Mouse (Mus musculus) heart, embryonic 16.5 days (tissue): ENCODE results near the gene Rhox3c. TPM values are rescaled to one million over a fixed set of nuclear protein-coding genes. Genes with fewer than 3 reads are reported as not detected.
"Not testable (repeated sequence)": the region's sequence is repeated elsewhere in the genome, so short reads cannot be mapped to it uniquely, and the experiment has no call there.

Source experiments
- ATAC-seq: fragments of 200-750 bp; cut with Nextera tagmentation; replicated peaks from 2 replicates; pipeline ENCODE4 v1.8.0; 2017; ENCODE audit warnings: moderate number of reproducible peaks; ENCODE audit not compliant: insufficient read depth, low FRiP score; ENCODE audit errors: extremely low read depth
- H3K27ac ChIP-seq: fragments of 300-500 bp; sonication (generic); 2 replicates; pipeline ENCODE4 v1.5.1; 2014; ENCODE audit warnings: mild to moderate bottlenecking, low read length, control low read depth, moderate library complexity
- H3K27me3 ChIP-seq: fragments of 300-500 bp; sonication (generic); 2 replicates; pipeline ENCODE4 v1.6.1; 2014; ENCODE audit warnings: low read length, mixed read lengths; ENCODE audit not compliant: control insufficient read depth, insufficient read depth
- H3K36me3 ChIP-seq: fragments of 300-500 bp; sonication (generic); 2 replicates; pipeline ENCODE4 v1.6.1; 2014; ENCODE audit not compliant: control insufficient read depth, insufficient read depth
- H3K4me1 ChIP-seq: fragments of 300-500 bp; sonication (generic); 2 replicates; pipeline ENCODE4 v1.6.1; 2014; ENCODE audit warnings: low read length, mixed read lengths; ENCODE audit not compliant: control insufficient read depth, insufficient read depth
- H3K4me2 ChIP-seq: fragments of 300-500 bp; sonication (generic); 2 replicates; pipeline ENCODE4 v1.6.1; 2014; ENCODE audit warnings: low read depth, mild to moderate bottlenecking, control low read depth, low read length
- H3K4me3 ChIP-seq: fragments of 300-500 bp; sonication (generic); 2 replicates; pipeline ENCODE4 v1.5.1; 2014; ENCODE audit warnings: mild to moderate bottlenecking, control low read depth, low read length
- H3K9ac ChIP-seq: fragments of 300-500 bp; sonication (generic); 2 replicates; pipeline ENCODE4 v1.6.1; 2014; ENCODE audit warnings: low read length, control low read depth
- H3K9me3 ChIP-seq: fragments of 300-500 bp; sonication (generic); replicated peaks from 2 replicates; pipeline ENCODE4 v1.6.1; 2016; ENCODE audit warnings: low read length; ENCODE audit not compliant: control insufficient read depth
- WGBS: fragments of 180-500 bp; shearing (Covaris S2); extraction: QIAGEN DNeasy Blood & Tissue Kit; methylation state at CpG from one replicate; pipeline ENCODE4 v1.1.7; 2014; 5-methylcytosine and 5-hydroxymethylcytosine counted together
- polyA plus RNA-seq: library from polyadenylated mRNA; unstranded; fragments of >200 nt; fragmentation: Nextera tagmentation; extraction: Ambion mirVana; gene quantifications from 2 replicates; pipeline ENCODE4 v1.2.1, GENCODE M21; 2015

The Rhox3c gene
- not detected in 2 replicates for polyA plus RNA-seq

- 100% methylated on average over 3 of the region's 4 CpGs for WGBS
- H3K27me3 ChIP-seq, ATAC-seq, H3K27ac ChIP-seq, H3K4me2 ChIP-seq, H3K4me1 ChIP-seq, H3K9me3 ChIP-seq, H3K36me3 ChIP-seq, H3K4me3 ChIP-seq, H3K9ac ChIP-seq: not testable (repeated sequence)
Observed at GRCm38 (mm10) chrX:37458285-37458684, at the start of gene Rhox3c. TSS of gene Rhox3c (plus strand) at chrX:37458585.

GRCm38 (mm10) chrX:37411767-37412166, 46.6 kb upstream of the Rhox3c start, which contains the start of gene Rhox2b:
TSS of gene Rhox2b (plus strand) at chrX:37412067.
- ATAC-seq, H3K27me3 ChIP-seq, H3K4me2 ChIP-seq, H3K9me3 ChIP-seq, H3K36me3 ChIP-seq, H3K4me3 ChIP-seq, H3K9ac ChIP-seq, H3K27ac ChIP-seq, H3K4me1 ChIP-seq: not testable (repeated sequence)
- no CpG with 5 or more reads among the region's 9 CpGs for WGBS

DNA sequence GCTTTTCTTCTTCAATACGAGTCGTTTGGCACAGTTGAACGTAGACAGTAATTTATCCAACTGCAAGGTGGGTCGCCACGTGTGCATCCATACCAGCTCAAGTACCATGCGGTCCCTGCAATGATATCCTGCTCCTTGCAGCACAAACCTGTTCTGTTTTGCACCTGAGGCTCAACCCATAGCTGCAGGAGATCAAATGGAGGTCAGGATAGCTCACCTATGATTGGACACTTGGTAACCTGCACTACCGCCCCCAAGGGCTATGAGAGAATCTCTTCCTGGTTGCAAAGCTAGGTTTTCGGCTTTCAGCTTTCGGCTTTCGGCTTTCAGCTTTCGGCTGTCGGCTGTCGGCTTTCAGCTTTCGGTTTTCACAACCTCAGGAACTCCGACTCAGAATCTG, 26.2 kb upstream of the Rhox3c start, which contains the start of gene Rhox4b:
Gene Rhox4b, plus strand, starts transcription at position 301 of the 400 bp plus-strand sequence.
- H3K4me2 ChIP-seq, H3K4me3 ChIP-seq, H3K36me3 ChIP-seq, H3K9ac ChIP-seq, H3K27me3 ChIP-seq, H3K4me1 ChIP-seq, H3K27ac ChIP-seq, H3K9me3 ChIP-seq, ATAC-seq: not testable (repeated sequence)
- WGBS = 85% methylated on average over 13 of the region's 15 CpGs

GRCm38 (mm10) chrX:37453380-37453779, 5.0 kb upstream of the Rhox3c start, which contains the start of gene Rhox2c:
TSS of gene Rhox2c (plus strand) at chrX:37453680.
- ATAC-seq = not testable (repeated sequence)
- 94% methylated on average over 7 of the region's 10 CpGs for WGBS

GRCm38 (mm10) chrX:37480037-37480436, 21.7 kb downstream of the Rhox3c start, which contains the start of gene Rhox4c:
TSS of gene Rhox4c (plus strand) at chrX:37480337.
- H3K36me3 ChIP-seq, H3K27ac ChIP-seq, H3K27me3 ChIP-seq, H3K4me1 ChIP-seq, H3K9me3 ChIP-seq, H3K4me2 ChIP-seq, ATAC-seq, H3K4me3 ChIP-seq, H3K9ac ChIP-seq: not testable (repeated sequence)
- WGBS = 91% methylated on average over 14 of the region's 14 CpGs

More at GRCm38 (mm10) chrX:37453380-37453779, 5.0 kb upstream of the Rhox3c start, which contains the start of gene Rhox2c:
- H3K4me2 ChIP-seq, H3K4me1 ChIP-seq, H3K27me3 ChIP-seq, H3K36me3 ChIP-seq, H3K9ac ChIP-seq, H3K27ac ChIP-seq, H3K4me3 ChIP-seq, H3K9me3 ChIP-seq: not testable (repeated sequence)

GRCm38 (mm10) chrX:37514059-37514458, 55.7 kb downstream of the Rhox3c start, which contains the start of gene Rhox4d:
TSS of gene Rhox4d (plus strand) at chrX:37514359.
- H3K27me3 ChIP-seq, H3K4me3 ChIP-seq, H3K36me3 ChIP-seq, H3K4me2 ChIP-seq, H3K9me3 ChIP-seq, H3K27ac ChIP-seq, H3K4me1 ChIP-seq, H3K9ac ChIP-seq, ATAC-seq: not testable (repeated sequence)
- 91% methylated on average over 11 of the region's 18 CpGs for WGBS

Other genes starting within 250 kb of the Rhox3c start
- gene Gm9, start 247.5 kb upstream of the Rhox3c start, polyA plus RNA-seq = not detected in 2 replicates
- not detected in 2 replicates for gene Rhox1, start 236.3 kb upstream of the Rhox3c start, polyA plus RNA-seq
- not detected in 2 replicates for gene Rhox2a, start 213.6 kb upstream of the Rhox3c start, polyA plus RNA-seq
- not detected in 2 replicates for gene Rhox3a, start 208.7 kb upstream of the Rhox3c start, polyA plus RNA-seq
- 0.14 TPM in 1 of 2 replicates, not detected in the other for gene Rhox4a, start 193.2 kb upstream of the Rhox3c start, polyA plus RNA-seq
- not detected in 2 replicates for gene Rhox3a2, start 78.6 kb upstream of the Rhox3c start, polyA plus RNA-seq
- 2.3 and 6.1 TPM in 2 replicates for gene Rhox4a2, start 67.7 kb upstream of the Rhox3c start, polyA plus RNA-seq
- not detected in 2 replicates for gene Rhox2b, start 46.5 kb upstream of the Rhox3c start, polyA plus RNA-seq
- 0.72 and 2.2 TPM in 2 replicates for gene Rhox4b, start 26.1 kb upstream of the Rhox3c start, polyA plus RNA-seq
- gene Rhox2c, start 4.9 kb upstream of the Rhox3c start, polyA plus RNA-seq = not detected in 2 replicates
- not detected in 2 replicates for gene Rhox4c, start 21.8 kb downstream of the Rhox3c start, polyA plus RNA-seq
- gene Rhox2d, start 34.8 kb downstream of the Rhox3c start, polyA plus RNA-seq = not detected in 2 replicates
- gene Rhox4d, start 55.8 kb downstream of the Rhox3c start, polyA plus RNA-seq = not detected in 2 replicates
- not detected in 2 replicates for gene Rhox2e, start 71.9 kb downstream of the Rhox3c start, polyA plus RNA-seq
- gene Rhox3e, start 83.4 kb downstream of the Rhox3c start, polyA plus RNA-seq = not detected in 2 replicates
- not detected in 2 replicates for gene Rhox4e, start 98.8 kb downstream of the Rhox3c start, polyA plus RNA-seq
- gene Rhox2f, start 112.8 kb downstream of the Rhox3c start, polyA plus RNA-seq = not detected in 2 replicates
- gene Rhox3f, start 122.4 kb downstream of the Rhox3c start, polyA plus RNA-seq = not detected in 2 replicates
- not detected in 2 replicates for gene Rhox4f, start 149.1 kb downstream of the Rhox3c start, polyA plus RNA-seq
- not detected in 2 replicates for gene Rhox3g, start 170.0 kb downstream of the Rhox3c start, polyA plus RNA-seq
- gene Rhox2g, start 184.9 kb downstream of the Rhox3c start, polyA plus RNA-seq = not detected in 2 replicates
- gene Rhox4g, start 192.7 kb downstream of the Rhox3c start, polyA plus RNA-seq = not detected in 2 replicates
- gene Rhox3h, start 210.2 kb downstream of the Rhox3c start, polyA plus RNA-seq = not detected in 2 replicates
- not detected in 2 replicates for gene Rhox2h, start 214.7 kb downstream of the Rhox3c start, polyA plus RNA-seq